Mouse (Mus musculus): ENCODE data around the gene Ifitm1. TPM values are rescaled to one million over a fixed set of nuclear protein-coding genes. Genes with fewer than 3 reads are reported as not detected.

Gene Ifitm1
- polyA plus RNA-seq, 1 experiment from 2014 or later = 20.1 TPM

- DNase-seq (ENCODE audit: low spot score) (no peak), ATAC-seq (replicated peaks; ENCODE audit: insufficient number of reproducible peaks, low FRiP score, low TSS enrichment, low read depth) (no peak)
- Histone ChIP-seq H3K9ac (replicated peaks; ENCODE audit: low read length) (no peak overlapping the region), H3K27me3 (ENCODE audit: control insufficient read depth, insufficient read depth, low read length) (no peaks in the 10 kb centered on the region), H3K36me3 (replicated peaks; ENCODE audit: control insufficient read depth, insufficient read depth, low read depth, low read length) (no peaks in the 10 kb centered on the region), H3K4me3 (ENCODE audit: low read depth, low read length) (no peak overlapping the region), H3K4me2 (ENCODE audit: low read depth, low read length) (no peak overlapping the region), H3K27ac (replicated peaks; ENCODE audit: low read depth, low read length) (no peak overlapping the region), H3K9me3 (replicated peaks; ENCODE audit: control insufficient read depth, low read length) (no peaks in the 10 kb centered on the region), H3K4me1 (ENCODE audit: control insufficient read depth, insufficient read depth, low read length) (no peaks in the 10 kb centered on the region)
- 85% methylated on average over 17 of the region's 17 CpGs for WGBS
Measured at GRCm38 (mm10) chr7:140987182-140988138, 20.4 kb downstream of the Ifitm1 start.

DNA sequence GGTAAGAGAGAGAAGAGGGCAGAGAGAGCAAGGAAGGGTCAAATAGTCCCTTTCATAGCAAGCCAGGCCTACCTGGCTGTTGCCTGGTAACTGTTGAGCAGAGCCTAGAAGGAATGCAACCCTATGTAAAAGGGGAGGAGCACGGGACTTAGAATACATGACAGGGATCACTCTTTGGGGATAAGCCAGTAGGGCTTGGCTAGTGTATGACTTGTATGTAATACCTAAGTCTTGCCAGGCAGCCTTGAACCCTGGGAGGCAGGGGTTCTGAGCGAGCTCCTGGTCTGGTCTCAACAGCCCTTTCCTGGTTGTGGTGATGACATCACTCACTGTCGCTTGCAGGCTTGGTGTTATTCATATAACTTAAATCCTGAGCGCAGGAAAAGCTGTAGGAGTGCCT lies 22.0 kb downstream of the Ifitm1 start:
- ATAC-seq (replicated peaks; ENCODE audit: insufficient number of reproducible peaks, low FRiP score, low TSS enrichment, low read depth) (no peak), DNase-seq (ENCODE audit: low spot score) (no peak)
- no peak overlapping the region for H3K4me2 ChIP-seq (ENCODE audit: low read depth, low read length)
- H3K9ac ChIP-seq (replicated peaks; ENCODE audit: low read length) = no peak overlapping the region
- H3K4me1 ChIP-seq (ENCODE audit: control insufficient read depth, insufficient read depth, low read length) = no peaks in the 10 kb centered on the region
- no peaks in the 10 kb centered on the region for H3K36me3 ChIP-seq (replicated peaks; ENCODE audit: control insufficient read depth, insufficient read depth, low read depth, low read length)
- no peaks in the 10 kb centered on the region for H3K27me3 ChIP-seq (ENCODE audit: control insufficient read depth, insufficient read depth, low read length)
- no peak overlapping the region for H3K4me3 ChIP-seq (ENCODE audit: low read depth, low read length)
- no peaks in the 10 kb centered on the region for H3K9me3 ChIP-seq (replicated peaks; ENCODE audit: control insufficient read depth, low read length)
- no peak overlapping the region for H3K27ac ChIP-seq (replicated peaks; ENCODE audit: low read depth, low read length)
- 80% methylated on average over 4 of the region's 4 CpGs for WGBS

DNA sequence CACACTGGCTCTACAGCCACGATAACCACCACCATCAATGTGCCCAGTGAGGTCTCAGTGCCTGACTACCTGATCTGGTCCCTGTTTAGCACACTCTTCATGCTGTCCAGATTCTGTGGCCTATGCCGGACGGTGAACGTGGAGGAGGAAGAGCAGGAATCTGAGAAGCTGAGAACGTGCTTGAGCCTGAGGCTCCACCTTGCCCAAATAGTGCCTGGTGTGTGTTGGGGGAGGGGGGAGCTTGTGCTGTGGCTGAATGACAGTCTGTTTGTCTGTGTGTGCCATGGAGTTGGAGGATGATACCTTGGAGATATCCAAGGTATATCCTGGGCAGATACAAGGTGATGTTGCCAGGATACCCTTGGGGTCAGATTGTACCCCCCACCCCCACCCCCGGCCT lies 23.2 kb downstream of the Ifitm1 start:
- H3K27ac ChIP-seq (replicated peaks; ENCODE audit: low read depth, low read length) = no peak overlapping the region
- WGBS = 49% methylated on average over 6 of the region's 6 CpGs
- DNase-seq (ENCODE audit: low spot score) = no peak
- H3K9me3 ChIP-seq (replicated peaks; ENCODE audit: control insufficient read depth, low read length) = no peaks in the 10 kb centered on the region
- H3K9ac ChIP-seq (replicated peaks; ENCODE audit: low read length) = no peak overlapping the region
- no peaks in the 10 kb centered on the region for H3K27me3 ChIP-seq (ENCODE audit: control insufficient read depth, insufficient read depth, low read length)
- no peak for ATAC-seq (replicated peaks; ENCODE audit: insufficient number of reproducible peaks, low FRiP score, low TSS enrichment, low read depth)
- H3K4me3 ChIP-seq (ENCODE audit: low read depth, low read length) = no peak overlapping the region
- no peak overlapping the region for H3K4me2 ChIP-seq (ENCODE audit: low read depth, low read length)
- no peaks in the 10 kb centered on the region for H3K36me3 ChIP-seq (replicated peaks; ENCODE audit: control insufficient read depth, insufficient read depth, low read depth, low read length)
- H3K4me1 ChIP-seq (ENCODE audit: control insufficient read depth, insufficient read depth, low read length) = no peaks in the 10 kb centered on the region

DNA sequence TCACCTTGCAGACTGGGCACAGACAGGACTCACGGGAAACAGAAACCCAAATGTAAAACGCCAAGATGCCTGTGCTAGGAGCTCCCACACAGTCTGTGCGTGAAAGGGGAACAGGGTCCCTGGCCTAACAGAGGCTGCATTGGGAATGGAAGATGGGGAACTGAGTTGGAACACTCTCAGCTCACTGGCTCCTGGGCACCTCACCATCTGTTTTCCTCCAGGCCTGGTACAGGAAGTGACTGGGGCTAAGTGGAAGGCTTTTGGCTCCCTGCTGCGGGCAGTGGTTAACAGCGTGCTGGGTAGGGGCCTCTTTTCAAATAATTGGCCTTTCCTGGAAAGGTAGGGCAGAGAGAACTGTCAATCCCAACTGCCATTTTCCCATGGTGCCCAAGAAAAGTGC lies 23.6 kb downstream of the Ifitm1 start:
- H3K4me3 ChIP-seq (ENCODE audit: low read depth, low read length) = no peak overlapping the region
- no peak overlapping the region for H3K27ac ChIP-seq (replicated peaks; ENCODE audit: low read depth, low read length)
- H3K4me2 ChIP-seq (ENCODE audit: low read depth, low read length) = no peak overlapping the region
- no peak overlapping the region for H3K9ac ChIP-seq (replicated peaks; ENCODE audit: low read length)
- no peak for DNase-seq (ENCODE audit: low spot score)
- H3K4me1 ChIP-seq (ENCODE audit: control insufficient read depth, insufficient read depth, low read length) = no peaks in the 10 kb centered on the region
- no peaks in the 10 kb centered on the region for H3K9me3 ChIP-seq (replicated peaks; ENCODE audit: control insufficient read depth, low read length)
- 64% methylated on average over 5 of the region's 5 CpGs for WGBS
- H3K27me3 ChIP-seq (ENCODE audit: control insufficient read depth, insufficient read depth, low read length) = no peaks in the 10 kb centered on the region
- ATAC-seq (replicated peaks; ENCODE audit: insufficient number of reproducible peaks, low FRiP score, low TSS enrichment, low read depth) = no peak
- H3K36me3 ChIP-seq (replicated peaks; ENCODE audit: control insufficient read depth, insufficient read depth, low read depth, low read length) = no peaks in the 10 kb centered on the region

DNA sequence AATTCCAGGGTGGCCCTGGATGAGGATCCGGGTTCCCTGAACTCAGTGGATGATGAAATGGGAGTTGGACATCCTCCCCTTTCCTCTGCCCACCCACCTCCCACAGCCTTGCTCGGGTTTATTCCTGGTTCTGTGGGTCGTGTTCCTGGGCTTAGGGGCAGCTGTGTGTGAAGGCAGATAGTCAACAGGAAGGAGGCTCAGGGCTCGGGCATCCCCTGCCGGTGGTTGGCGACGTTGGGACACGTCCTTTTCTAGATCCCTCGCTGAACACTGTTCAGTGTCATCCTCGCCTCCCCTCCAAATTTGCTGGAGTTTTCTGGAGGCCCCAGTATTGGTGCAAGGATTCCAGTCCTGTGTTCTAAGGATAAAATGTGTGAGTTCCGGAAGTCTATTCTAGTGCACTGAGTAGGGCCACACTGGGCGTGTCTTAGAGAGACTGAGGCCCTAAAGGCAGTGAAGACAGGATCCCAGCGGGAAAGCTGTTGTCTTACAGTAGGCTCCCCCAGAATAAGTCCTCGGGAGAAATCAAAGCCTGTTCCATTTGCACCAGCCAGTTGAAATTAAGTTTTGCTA lies 24.2 kb downstream of the Ifitm1 start:
- WGBS = 89% methylated on average over 14 of the region's 14 CpGs
- Histone ChIP-seq H3K9ac (replicated peaks; ENCODE audit: low read length) (no peak overlapping the region), H3K4me2 (ENCODE audit: low read depth, low read length) (no peak overlapping the region), H3K27me3 (ENCODE audit: control insufficient read depth, insufficient read depth, low read length) (no peaks in the 10 kb centered on the region), H3K36me3 (replicated peaks; ENCODE audit: control insufficient read depth, insufficient read depth, low read depth, low read length) (no peaks in the 10 kb centered on the region), H3K4me3 (ENCODE audit: low read depth, low read length) (no peak overlapping the region), H3K4me1 (ENCODE audit: control insufficient read depth, insufficient read depth, low read length) (no peaks in the 10 kb centered on the region), H3K9me3 (replicated peaks; ENCODE audit: control insufficient read depth, low read length) (no peaks in the 10 kb centered on the region), H3K27ac (replicated peaks; ENCODE audit: low read depth, low read length) (no peak overlapping the region)
- DNase-seq (ENCODE audit: low spot score) (no peak), ATAC-seq (replicated peaks; ENCODE audit: insufficient number of reproducible peaks, low FRiP score, low TSS enrichment, low read depth) (no peak)

- 52% methylated on average over 1 of the region's 1 CpGs for WGBS
Measured at GRCm38 (mm10) chr7:140997817-140998216, 30.8 kb downstream of the Ifitm1 start.

GRCm38 (mm10) chr7:140998853-140999700 lies 32.1 kb downstream of the Ifitm1 start:
- Histone ChIP-seq H3K36me3 (replicated peaks; ENCODE audit: control insufficient read depth, insufficient read depth, low read depth, low read length) (no peaks in the 10 kb centered on the region), H3K9me3 (replicated peaks; ENCODE audit: control insufficient read depth, low read length) (no peaks in the 10 kb centered on the region), H3K9ac (replicated peaks; ENCODE audit: low read length) (no peak overlapping the region), H3K27ac (replicated peaks; ENCODE audit: low read depth, low read length) (no peak overlapping the region), H3K4me3 (ENCODE audit: low read depth, low read length) (no peak overlapping the region), H3K27me3 (ENCODE audit: control insufficient read depth, insufficient read depth, low read length) (no peaks in the 10 kb centered on the region), H3K4me1 (ENCODE audit: control insufficient read depth, insufficient read depth, low read length) (no peaks in the 10 kb centered on the region), H3K4me2 (ENCODE audit: low read depth, low read length) (no peak overlapping the region)
- ATAC-seq (replicated peaks; ENCODE audit: insufficient number of reproducible peaks, low FRiP score, low TSS enrichment, low read depth) = no peak
- 90% methylated on average over 11 of the region's 11 CpGs for WGBS
- DNase-seq (ENCODE audit: low spot score) = no peak

More at GRCm38 (mm10) chr7:140997817-140998216, 30.8 kb downstream of the Ifitm1 start:
- Histone ChIP-seq H3K27ac (replicated peaks; ENCODE audit: low read depth, low read length) (no peak overlapping the region), H3K9ac (replicated peaks; ENCODE audit: low read length) (no peak overlapping the region), H3K4me3 (ENCODE audit: low read depth, low read length) (no peak overlapping the region), H3K4me2 (ENCODE audit: low read depth, low read length) (no peak overlapping the region), H3K36me3 (replicated peaks; ENCODE audit: control insufficient read depth, insufficient read depth, low read depth, low read length) (no peaks in the 10 kb centered on the region), H3K4me1 (ENCODE audit: control insufficient read depth, insufficient read depth, low read length) (no peaks in the 10 kb centered on the region), H3K9me3 (replicated peaks; ENCODE audit: control insufficient read depth, low read length) (no peaks in the 10 kb centered on the region), H3K27me3 (ENCODE audit: control insufficient read depth, insufficient read depth, low read length) (no peaks in the 10 kb centered on the region)
- ATAC-seq (replicated peaks; ENCODE audit: insufficient number of reproducible peaks, low FRiP score, low TSS enrichment, low read depth) = no peak
- no peak for DNase-seq (ENCODE audit: low spot score)

Measured in embryonic facial prominence, embryonic 11.5 days (tissue).